Mouse (Mus musculus): Measurements from ENCODE around the gene Mog.
A peak's percentile ranks its signal among the peaks of the same experiment; 100 is the strongest.
"Not testable (repeated sequence)": the region's sequence is repeated elsewhere in the genome, so short reads cannot be mapped to it uniquely, and the experiment has no call there.

Gene Mog

DNA sequence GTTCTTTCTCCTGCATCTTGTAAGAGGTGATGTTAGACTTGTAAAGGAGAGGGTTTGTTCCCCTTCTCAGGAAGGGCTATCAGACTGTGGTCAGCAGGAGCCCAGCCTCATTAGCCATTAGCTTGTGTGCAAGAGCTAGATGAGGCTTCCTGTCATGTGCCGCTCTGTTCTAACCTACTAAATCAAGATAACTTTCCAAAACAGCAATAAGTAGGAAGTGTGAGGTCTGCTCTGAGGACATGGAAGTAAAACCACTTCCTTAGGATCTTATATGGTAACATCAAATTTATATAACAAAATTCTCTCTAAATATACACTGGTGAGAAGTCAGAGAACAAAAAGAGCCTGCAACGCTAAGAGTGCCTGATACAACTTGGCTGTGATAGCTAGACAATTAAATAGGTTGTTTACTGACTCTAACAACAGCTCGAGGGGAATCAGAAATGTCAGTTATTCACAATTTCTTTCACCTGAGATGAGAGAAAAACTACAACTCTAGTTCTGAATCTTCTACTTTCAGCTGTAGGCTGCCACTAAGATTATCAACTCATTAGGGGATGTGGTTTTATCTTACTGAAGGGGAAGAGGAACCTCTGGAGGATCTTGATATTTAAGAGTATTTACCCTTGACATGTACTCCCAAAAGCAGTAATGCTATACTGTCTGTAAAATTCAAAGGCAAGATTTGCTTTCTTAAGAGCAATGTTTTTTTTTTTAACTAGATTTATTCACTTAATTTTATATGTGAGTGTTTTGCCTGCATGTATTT is 30.7 kb downstream of the Mog start:
- no peak for DNase-seq

DNA sequence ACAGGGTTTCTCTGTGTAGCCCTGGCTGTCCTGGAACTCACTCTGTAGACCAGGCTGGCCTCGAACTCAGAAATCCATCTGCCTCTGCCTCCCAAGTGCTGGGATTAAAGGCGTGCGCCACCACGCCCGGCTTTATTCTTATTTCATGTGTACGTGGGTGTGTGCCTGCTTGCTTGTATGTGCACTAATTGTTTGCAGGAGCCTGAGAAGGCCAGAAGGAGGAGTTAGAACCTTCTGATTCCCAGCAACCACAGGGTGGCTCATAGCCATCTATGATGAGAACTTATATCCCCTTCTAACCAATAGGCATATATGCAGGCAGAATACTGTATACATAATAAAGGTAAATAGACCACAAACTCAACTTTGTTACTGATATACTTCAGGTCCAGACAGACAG is 32.6 kb downstream of the Mog start:
- DNase-seq = not testable (repeated sequence)

DNA sequence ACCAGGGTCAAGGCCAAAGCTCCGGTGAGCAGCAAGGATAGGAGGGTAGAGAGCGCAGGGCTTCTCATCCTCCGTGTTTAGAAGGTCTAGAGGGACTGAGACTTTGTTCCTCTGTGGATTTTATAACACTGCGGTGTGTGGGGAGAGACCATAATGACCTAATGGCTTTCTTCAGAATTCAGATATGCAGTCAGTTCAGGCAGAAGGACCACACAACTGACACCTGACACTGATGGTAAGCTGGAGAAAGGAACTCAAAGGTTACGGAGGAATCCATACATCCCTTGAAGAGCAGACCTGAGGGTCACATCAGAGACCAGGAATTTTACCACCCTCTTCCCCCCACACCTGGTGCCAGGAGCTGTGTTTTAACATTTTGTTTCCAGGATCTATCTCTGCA is 33.8 kb downstream of the Mog start, which contains the start of gene H2-M5:
TSS of gene H2-M5 (minus strand) at position 101 of the 400 bp plus-strand sequence.
- DNase-seq = no peak

DNA sequence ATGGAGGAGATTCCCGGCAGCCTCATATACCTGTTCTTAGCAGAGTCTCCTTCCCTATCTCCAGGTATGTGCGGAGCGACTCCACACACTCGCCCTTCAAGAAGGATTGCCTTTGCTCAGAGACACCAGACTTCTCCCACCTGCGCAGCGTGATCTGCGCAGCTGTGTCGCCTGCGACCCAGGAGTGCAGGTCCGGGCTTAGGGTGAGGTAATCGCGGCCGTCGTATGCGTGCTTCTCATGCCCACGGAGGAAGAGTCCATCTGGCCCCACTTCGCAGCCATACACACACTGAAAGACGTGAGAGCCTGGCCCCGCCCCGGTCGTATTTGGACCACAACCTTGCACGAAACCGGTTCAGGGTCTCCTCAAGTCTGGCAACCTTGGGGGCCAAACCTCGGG is 34.7 kb downstream of the Mog start:
- DNase-seq = no peak

DNA sequence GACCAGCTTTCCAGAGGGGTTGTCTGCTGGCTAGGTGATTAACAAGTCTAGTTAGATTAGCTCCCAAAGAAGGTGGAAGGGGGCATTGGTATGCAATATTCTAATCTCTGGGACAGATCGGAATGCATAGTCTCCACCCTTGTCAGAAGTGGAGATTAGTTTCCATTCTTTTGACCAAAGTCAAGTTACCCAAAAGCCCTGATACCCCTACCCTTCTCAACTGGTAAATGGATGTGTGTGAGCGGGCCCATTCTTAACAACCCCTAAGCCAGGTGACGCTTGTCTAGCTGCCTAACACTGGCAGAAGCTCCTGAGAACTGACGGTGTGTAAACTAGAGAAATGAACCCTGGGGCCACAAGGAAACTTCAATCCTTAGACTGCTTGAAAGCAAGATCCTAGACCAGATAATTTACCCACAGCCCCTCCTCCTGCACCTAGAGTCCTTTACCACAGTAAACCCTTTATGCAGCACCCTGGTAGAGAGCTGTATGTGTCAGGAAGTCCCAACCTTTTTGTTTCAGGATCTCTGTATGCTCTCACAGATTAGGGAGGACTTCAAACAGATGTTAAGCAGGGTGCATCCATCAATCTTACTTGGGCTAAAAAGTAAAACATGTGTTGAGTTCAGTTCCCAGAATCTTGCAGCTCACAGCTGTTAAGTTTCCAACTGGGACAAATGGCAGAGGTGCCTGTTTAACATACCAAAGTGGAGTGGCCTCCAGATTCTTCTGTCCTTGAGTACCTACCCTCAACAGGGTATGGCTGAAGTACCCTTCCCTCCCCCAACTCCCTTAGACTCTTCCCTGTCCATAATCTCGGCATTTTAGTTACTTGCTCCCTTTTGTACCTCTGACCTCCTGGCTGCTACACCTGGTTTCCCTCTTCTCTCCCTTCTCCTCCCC is 40.7 kb downstream of the Mog start:
- DNase-seq = no peak

DNA sequence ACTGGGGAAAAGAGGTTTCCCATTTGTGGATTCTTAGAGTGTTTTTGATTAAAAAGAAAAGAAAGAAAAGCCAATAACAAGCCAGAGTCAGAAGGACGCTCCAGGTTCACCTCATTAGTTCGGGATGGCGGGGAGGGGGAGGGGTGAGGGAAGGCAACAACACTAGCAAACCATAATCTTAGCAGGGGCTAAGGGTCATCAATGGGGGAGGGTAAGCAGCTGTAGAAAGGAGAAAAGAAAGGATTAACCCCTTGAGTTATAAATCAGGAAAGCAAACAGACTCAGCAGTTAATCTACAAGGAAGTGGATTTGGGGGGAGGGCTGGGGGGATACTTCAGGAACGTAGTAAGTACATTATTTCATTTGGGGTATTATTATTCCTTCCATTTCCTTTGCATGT is 41.4 kb downstream of the Mog start:
- DNase-seq = no peak

DNA sequence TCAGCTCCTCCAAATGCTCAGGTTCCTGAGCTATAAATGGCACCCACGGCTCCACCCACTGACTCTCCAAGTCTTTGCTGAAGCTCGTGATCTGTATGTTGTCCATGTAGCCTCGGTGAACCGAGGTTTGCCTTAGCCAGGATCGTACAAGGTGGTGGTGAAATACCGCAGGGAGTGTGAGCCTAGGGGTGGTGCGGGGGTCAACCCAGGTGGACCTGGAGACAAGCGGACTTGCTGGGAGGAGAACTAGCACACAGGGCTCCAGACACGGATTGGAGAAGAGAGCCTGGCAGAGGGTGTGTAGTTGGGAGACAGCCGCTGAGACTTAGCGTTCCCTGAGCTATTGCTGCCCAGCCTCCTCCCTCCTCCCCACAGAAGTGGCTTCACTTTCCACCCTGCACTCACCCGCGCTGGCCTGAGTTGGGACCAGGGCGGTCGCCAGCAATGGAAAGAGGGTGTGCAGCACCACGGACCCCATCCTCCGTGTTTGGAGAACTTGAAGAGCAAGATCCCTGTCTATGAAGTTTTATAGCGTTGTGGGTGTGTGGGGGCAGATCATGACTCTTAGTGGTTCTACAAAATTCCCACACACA is 41.9 kb downstream of the Mog start, which contains the start of gene 2410137M14Rik:
TSS of gene 2410137M14Rik (minus strand) at position 17 of the 593 bp plus-strand sequence.
- DNase-seq = peak; percentile 18

DNA sequence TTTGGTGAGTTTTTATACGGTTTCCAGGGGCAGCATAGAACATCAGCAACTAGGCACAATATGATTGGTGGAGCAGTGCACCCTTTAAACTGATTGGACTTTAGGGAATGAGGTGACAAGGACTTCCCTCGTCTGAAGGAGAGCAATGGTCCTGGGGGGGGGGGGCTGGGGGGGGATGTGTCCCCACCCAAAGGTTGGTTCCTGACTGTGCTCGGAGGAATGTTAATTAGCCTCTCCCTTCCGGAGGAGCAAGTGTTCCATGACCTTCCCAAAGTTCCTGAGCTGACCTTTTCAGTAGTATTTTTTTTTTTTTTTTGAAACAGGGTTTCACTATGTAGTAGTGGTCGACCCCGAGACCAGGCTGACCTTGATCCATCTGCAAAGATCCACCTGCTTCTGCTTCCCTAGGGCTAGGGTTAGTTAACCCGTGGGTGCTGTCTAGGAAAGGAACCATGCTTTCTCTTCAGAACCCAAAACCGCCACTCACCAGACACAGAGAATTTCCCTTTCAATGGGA is 49.9 kb downstream of the Mog start:
- no peak for DNase-seq

DNA sequence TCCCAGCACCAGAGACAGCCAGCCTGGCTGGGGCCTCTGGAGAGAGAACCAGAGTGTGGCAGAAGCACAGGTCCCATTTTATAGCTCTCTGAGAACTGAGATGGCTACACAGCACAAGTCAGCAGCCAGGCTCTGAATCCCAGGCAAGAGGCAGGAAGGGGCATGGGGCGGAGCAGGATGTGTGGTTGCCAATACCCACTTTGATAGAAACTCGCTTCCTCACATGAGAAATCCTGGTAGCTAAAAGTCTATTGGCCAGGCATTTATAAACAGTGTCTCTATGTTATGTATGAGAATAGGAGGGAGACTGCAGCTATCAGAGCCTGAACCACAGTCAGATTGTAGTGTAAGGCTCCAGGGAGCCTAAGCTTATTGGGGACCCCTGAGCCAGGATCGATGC is 50.4 kb downstream of the Mog start:
- no peak for DNase-seq

DNA sequence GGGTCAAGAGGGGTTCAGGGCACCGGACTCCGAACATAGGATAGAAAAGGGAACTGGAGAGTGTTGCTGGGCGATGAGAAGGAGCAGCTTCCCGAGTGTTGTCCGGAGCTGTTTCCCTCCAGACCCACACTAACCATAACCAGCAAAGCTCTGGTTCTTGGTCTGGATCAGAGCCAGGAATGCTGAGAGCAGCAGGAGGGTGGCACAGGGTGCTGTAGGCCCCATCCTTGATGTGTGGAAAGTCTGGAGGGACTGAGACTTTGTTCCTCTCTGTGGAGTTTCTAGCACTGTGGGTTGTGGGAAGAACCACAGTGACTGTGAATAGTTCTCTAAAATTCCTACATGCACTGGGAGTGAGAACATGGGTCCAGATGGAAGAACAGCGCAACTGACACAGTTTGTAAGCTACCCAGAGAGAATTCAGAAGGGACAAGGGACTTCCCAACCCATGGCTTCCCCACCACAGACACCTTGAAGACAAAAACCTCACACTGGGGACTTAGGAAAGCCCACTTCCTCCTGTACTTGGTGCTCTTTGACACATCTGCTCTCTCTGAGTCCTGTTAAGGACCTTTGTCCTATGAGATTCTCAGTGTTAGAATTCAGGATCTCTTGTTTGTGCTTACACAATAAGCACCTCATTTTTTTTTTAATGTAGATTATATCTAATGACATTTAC is 51.9 kb downstream of the Mog start:
- DNase-seq = no peak

DNA sequence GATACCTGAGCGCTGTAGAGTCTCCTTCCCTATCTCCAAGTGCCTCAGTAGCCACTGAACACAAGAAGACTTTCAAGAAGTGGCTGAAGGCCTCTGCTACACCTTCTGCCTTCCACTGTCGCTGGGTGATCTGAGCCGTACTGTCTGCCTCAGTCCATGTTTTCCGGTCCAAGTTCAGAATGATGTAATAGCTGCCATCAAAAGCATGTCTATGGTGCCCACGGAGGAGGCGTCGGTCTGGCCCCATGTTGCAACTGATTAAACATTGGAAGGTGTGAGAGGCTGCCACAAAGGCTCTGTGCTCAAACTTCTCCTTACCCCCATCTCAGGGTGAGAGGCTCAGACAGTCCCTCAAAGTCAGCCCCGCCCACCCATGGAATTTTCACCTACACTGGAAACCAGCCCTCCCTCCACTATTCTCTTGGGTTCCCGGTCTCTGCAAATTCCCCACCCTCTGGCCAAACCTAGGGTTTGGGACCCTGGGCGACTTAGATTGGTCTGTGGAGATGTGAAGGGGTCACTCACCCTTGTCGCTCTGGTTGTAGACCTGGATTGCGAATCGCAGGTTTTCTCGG is 52.8 kb downstream of the Mog start:
- DNase-seq = no peak

DNA sequence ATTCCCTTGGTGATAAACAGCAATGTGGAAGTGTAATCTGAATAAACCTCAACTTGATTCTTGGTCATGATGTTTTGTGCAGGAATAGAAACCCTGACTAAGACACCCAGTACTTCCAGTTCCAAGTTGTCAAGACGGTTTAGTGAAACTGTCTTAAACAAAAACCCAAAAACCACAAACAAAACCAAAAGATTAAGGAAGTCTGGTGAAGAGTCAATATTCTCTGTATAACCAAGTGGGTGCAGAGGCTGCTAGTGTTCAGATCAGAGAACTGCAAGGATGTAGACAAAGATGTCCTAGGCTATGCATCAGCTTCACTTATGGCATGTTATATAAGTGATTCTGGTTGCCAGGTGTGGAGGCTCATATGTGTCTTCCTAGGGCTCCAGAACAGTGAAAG is 56.3 kb downstream of the Mog start:
- no peak for DNase-seq

DNA sequence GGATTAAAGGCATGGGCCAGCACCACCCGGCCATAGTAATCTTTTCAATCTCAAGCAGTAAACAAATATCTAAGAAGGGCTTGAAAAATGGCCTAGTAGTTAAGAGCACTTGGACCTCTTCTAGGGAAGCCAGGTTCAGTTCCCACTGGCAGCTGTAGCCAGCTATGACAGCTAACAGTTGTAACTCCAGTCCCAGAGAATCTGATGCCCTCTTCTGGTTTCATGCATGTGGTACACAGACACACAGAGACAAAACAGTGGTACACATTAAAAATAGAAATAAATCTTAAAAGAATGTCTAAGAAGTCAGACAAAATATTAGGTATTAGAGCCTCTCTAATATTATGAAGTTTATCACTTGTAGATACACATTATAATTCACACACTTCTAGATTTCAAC is 62.1 kb downstream of the Mog start:
- DNase-seq = no peak
